8 mouse cellular contexts compared by ENCODE assay signal in the genomic region with DNA sequence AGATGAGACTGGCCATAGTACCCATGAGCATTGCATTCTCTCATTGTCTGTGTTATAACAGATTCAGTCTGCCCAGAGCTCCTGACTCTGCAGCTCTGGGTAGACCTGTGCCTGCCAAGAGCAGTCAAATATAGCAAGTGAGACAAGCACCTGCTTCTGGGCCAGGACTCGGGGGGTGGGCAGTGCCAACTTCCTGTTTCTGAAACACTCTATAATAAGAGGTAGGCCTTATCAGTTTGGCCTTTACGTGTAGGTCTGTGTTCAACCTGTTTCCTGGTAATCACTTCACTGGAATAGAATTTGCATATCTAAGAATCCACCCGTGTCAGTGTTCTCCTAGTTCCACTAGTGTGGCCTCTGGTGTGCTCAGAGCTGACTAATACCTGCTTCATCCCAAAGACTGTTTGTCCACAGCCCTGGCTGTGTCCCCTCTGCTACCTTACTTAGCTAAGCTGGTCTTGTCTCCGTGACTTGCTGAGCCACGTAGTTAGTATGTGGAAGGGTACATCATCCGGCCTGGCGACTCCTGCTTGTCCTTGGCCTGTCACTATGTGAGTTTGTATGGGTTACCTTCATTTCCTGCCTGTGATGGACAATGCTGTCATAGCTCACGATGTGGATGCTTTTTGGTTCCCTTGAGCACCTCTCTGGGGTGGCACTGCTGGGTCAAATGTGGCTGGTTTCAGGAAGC. TPM values are rescaled to one million over a fixed set of nuclear protein-coding genes. Genes with fewer than 3 reads are reported as not detected.
DNase-seq lines count a peak whose midpoint lies in the region.

No protein-coding gene starts in this region.

- intact Hi-C loops in heart, postnatal 10 days (cut with DNase I), result loop anchor here (2.0 kb wide), 1 partner anchor 52 kb away; no protein-coding TSS in a partner anchor

- DNase-seq in lung, adult 18-20 months, result peak; percentile 71 to 73
- DNase-seq in lung, postnatal 10 days, result no peak
- peak; percentile 61 for DNase-seq in cerebellum, adult 9-10 months
- peak; percentile 80 to 86 for DNase-seq in heart, postnatal 10 days
- DNase-seq in spleen, postnatal 36 days (ENCODE audit: low spot score in 2 of 2), result peak; percentile 76 to 79
- DNase-seq in kidney, postnatal 4 days, result no peak
- no peak for DNase-seq in kidney, adult 9 months
- no peak for DNase-seq in frontal cortex, postnatal 36 days (ENCODE audit: low spot score in 2 of 2)

RNA-seq across cellular contexts. Expression of gene Ntn5, which starts 2.6 kb away (rescaled TPM):
- under 1 TPM in 1 of 2 experiments, not detected in 1; 0.15 TPM for total RNA-seq in heart, postnatal 10 days (2021)

RNA-seq across cellular contexts. Expression of gene Sec1, which starts 13.0 kb away (rescaled TPM):
- under 1 TPM in 1 of 2 experiments, not detected in 1; 0.22 TPM for total RNA-seq in heart, postnatal 10 days (2021)

RNA-seq across cellular contexts. Expression of gene Fut2, which starts 15.0 kb away (rescaled TPM):
- total RNA-seq in heart, postnatal 10 days (2021), result under 1 TPM in 1 of 2 experiments, not detected in 1; 0.38 TPM

RNA-seq across cellular contexts. Expression of gene Car11, which starts 18.5 kb away (rescaled TPM):
- 1 to 10 TPM; 4.2 to 4.6 TPM for total RNA-seq in heart, postnatal 10 days (2021)

RNA-seq across cellular contexts. Expression of gene Dbp, which starts 23.7 kb away (rescaled TPM):
- total RNA-seq in heart, postnatal 10 days (2021), result 10 to 100 TPM; 22.7 to 29.8 TPM

Comparison
In these comparisons a context has a peak if more than half of its experiments do, and no peak if none do; other contexts are left out.
1. DNase-seq: peak in lung, adult 18-20 months (2 of 2), cerebellum, adult 9-10 months (single experiment), heart, postnatal 10 days (2 of 2) and spleen, postnatal 36 days (2 of 2); none in lung, postnatal 10 days (single experiment), kidney, postnatal 4 days (0 of 2), kidney, adult 9 months (single experiment) and frontal cortex, postnatal 36 days (0 of 2).